Comparison of ENCODE assay signal across 7 mouse cellular contexts in genomic region chr2:121007925-121008663, GRCm38 (mm10). TPM values are rescaled to one million over a fixed set of nuclear protein-coding genes. Genes with fewer than 3 reads are reported as not detected.
DNase-seq lines count a peak whose midpoint lies in the region; ATAC-seq lines count a peak whose summit lies in the region.

Gene Ccndbp1 (plus strand): TSS chr2:121008403.

- H3K4me3 ChIP-seq in embryonic facial prominence, embryonic 12.5 days: peak within 1 kb of the TSS; percentile 84
- peak within 1 kb of the TSS; percentile 64 for H3K4me3 ChIP-seq in limb, embryonic 11.5 days (ENCODE audit: low read depth, low read length)
- peak within 1 kb of the TSS; percentile 60 for H3K4me3 ChIP-seq in midbrain, embryonic 14.5 days (replicated peaks; ENCODE audit: low read depth, low read length)

- H3K9me3 ChIP-seq in embryonic facial prominence, embryonic 12.5 days: no peaks in the 10 kb centered on the region
- H3K9me3 ChIP-seq in limb, embryonic 11.5 days (ENCODE audit: control insufficient read depth, low read length): no peaks in the 10 kb centered on the region
- no peaks in the 10 kb centered on the region for H3K9me3 ChIP-seq in midbrain, embryonic 14.5 days (ENCODE audit: control insufficient read depth, low read length)

- 0 out of 2 replicates have a peak within 1 kb of the TSS, but pooled peaks have one; percentile 4 for H3K27ac ChIP-seq in embryonic facial prominence, embryonic 12.5 days
- no peak within 1 kb of the TSS for H3K27ac ChIP-seq in limb, embryonic 11.5 days (replicated peaks; ENCODE audit: low read depth, low read length)
- peak within 1 kb of the TSS; percentile 60 for H3K27ac ChIP-seq in midbrain, embryonic 14.5 days (replicated peaks; ENCODE audit: low read depth, low read length)

- WGBS in embryonic facial prominence, embryonic 12.5 days: 2% methylated on average over 34 of the region's 34 CpGs
- WGBS in limb, embryonic 11.5 days: 2% methylated on average over 34 of the region's 34 CpGs
- 2% methylated on average over 34 of the region's 34 CpGs for WGBS in midbrain, embryonic 14.5 days

- peaks cover 9% of the 10 kb centered on the region for H3K36me3 ChIP-seq in embryonic facial prominence, embryonic 12.5 days
- H3K36me3 ChIP-seq in limb, embryonic 11.5 days (ENCODE audit: control insufficient read depth, insufficient read depth, low read length): no peaks in the 10 kb centered on the region
- H3K36me3 ChIP-seq in midbrain, embryonic 14.5 days (ENCODE audit: control insufficient read depth, insufficient read depth, low read length): peaks cover 25% of the 10 kb centered on the region

- peak within 1 kb of the TSS; percentile 78 for H3K4me2 ChIP-seq in embryonic facial prominence, embryonic 12.5 days (replicated peaks)
- H3K4me2 ChIP-seq in limb, embryonic 11.5 days (ENCODE audit: low read depth, severe bottlenecking): peak within 1 kb of the TSS; percentile 86
- peak within 1 kb of the TSS; percentile 85 for H3K4me2 ChIP-seq in midbrain, embryonic 14.5 days (ENCODE audit: low read length)

- H3K9ac ChIP-seq in embryonic facial prominence, embryonic 12.5 days: peak within 1 kb of the TSS; percentile 69
- H3K9ac ChIP-seq in limb, embryonic 11.5 days (ENCODE audit: low read length): peak within 1 kb of the TSS; percentile 52
- peak within 1 kb of the TSS; percentile 66 for H3K9ac ChIP-seq in midbrain, embryonic 14.5 days (replicated peaks; ENCODE audit: low read length)

- H3K4me1 ChIP-seq in embryonic facial prominence, embryonic 12.5 days: peaks cover 7% of the 10 kb centered on the region
- H3K4me1 ChIP-seq in limb, embryonic 11.5 days (ENCODE audit: control insufficient read depth, insufficient read depth, low read length): peaks cover 6% of the 10 kb centered on the region; the same call in 1 of the 2 replicates
- H3K4me1 ChIP-seq in midbrain, embryonic 14.5 days (ENCODE audit: control insufficient read depth, insufficient read depth, low read length): peaks cover 10% of the 10 kb centered on the region

- H3K27me3 ChIP-seq in embryonic facial prominence, embryonic 12.5 days: no peaks in the 10 kb centered on the region
- H3K27me3 ChIP-seq in limb, embryonic 11.5 days (ENCODE audit: control insufficient read depth, insufficient read depth, low read length): no peaks in the 10 kb centered on the region
- no peaks in the 10 kb centered on the region for H3K27me3 ChIP-seq in midbrain, embryonic 14.5 days (ENCODE audit: control insufficient read depth, insufficient read depth, low read length)

- DNase-seq in adrenal gland, postnatal 25 days: peak; percentile 95
- peak; percentile 99 for DNase-seq in heart, adult 11 months
- DNase-seq in kidney, adult 18-20 months: peak; percentile 93
- DNase-seq in limb, embryonic 11.5 days (ENCODE audit: low spot score): peak; percentile 90
- DNase-seq in midbrain, embryonic 14.5 days: peak; percentile 93
- DNase-seq in spleen, adult 18-20 months: peak; percentile 86

- ATAC-seq in embryonic facial prominence, embryonic 12.5 days (ENCODE audit: insufficient number of reproducible peaks, insufficient read depth, low FRiP score, low TSS enrichment): peak; percentile 93
- ATAC-seq in limb, embryonic 11.5 days (ENCODE audit: insufficient number of reproducible peaks, low FRiP score, low TSS enrichment, low read depth): peak; percentile 95
- peak; percentile 94 for ATAC-seq in midbrain, embryonic 14.5 days (ENCODE audit: low FRiP score, low TSS enrichment)

RNA-seq across cellular contexts. Expression of gene Ccndbp1, which starts in this region (rescaled TPM):
- total RNA-seq in adrenal gland, postnatal 25 days (2021): 48.2 and 51.3 TPM in 2 replicates
- 41.6 and 41.7 TPM in 2 replicates for polyA plus RNA-seq in embryonic facial prominence, embryonic 12.5 days (2016; fragmentation: Nextera tagmentation; extraction: Ambion mirVana)
- 32.7 and 36.6 TPM in 2 replicates for polyA plus RNA-seq in limb, embryonic 11.5 days (2014; fragmentation: Nextera tagmentation; extraction: Ambion mirVana)
- 82.6 and 84.9 TPM in 2 replicates for polyA plus RNA-seq in midbrain, embryonic 14.5 days (2014; fragmentation: Nextera tagmentation; extraction: Ambion mirVana)
